Mouse (Mus musculus) layer of hippocampus, postnatal 10 days (tissue): ENCODE measurements around the gene Fgfr1op2. TPM values are rescaled to one million over a fixed set of nuclear protein-coding genes. Genes with fewer than 3 reads are reported as not detected.

ENCODE experiments used
- DNase-seq, 2 experiments: peaks; one replicate each; pipeline ENCODE4 v3.0.0; 2021; ENCODE audit warnings: low spot score in 2 of 2
- total RNA-seq, 2 experiments: library from RNA; stranded (reverse); gene quantifications; 2 replicates each; pipeline ENCODE4 v1.2.3; 2021

Gene Fgfr1op2
- total RNA-seq, 2 experiments from 2014 or later: 54.6 to 58.8 TPM

- DNase-seq: no peak
Observed at GRCm38 (mm10) chr6:146585134-146585533, 8.1 kb downstream of the Fgfr1op2 start.

DNA sequence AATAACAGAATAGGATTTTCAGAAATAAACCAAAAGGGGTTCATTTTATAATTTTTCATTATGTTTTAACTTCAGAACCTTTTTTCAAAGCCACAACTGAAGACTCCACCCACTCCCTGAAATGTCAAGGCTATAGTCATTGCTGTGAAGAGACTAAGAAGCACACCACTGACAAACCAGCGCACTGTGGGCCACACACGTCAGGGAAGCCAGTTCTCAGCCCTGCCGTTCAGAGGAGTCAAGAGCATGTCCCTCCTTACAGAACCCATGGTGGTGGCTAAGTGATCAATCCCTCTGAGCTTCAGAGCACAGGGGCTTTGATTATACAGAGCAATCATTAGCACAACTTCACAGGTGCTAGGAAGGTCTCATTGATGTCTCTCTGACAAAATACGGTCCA is 25.6 kb downstream of the Fgfr1op2 start:
- DNase-seq: no peak

- no peak for DNase-seq
Observed at GRCm38 (mm10) chr6:146603651-146604050, 26.6 kb downstream of the Fgfr1op2 start.

- no peak for DNase-seq
Observed at GRCm38 (mm10) chr6:146611385-146611784, 34.4 kb downstream of the Fgfr1op2 start.

DNA sequence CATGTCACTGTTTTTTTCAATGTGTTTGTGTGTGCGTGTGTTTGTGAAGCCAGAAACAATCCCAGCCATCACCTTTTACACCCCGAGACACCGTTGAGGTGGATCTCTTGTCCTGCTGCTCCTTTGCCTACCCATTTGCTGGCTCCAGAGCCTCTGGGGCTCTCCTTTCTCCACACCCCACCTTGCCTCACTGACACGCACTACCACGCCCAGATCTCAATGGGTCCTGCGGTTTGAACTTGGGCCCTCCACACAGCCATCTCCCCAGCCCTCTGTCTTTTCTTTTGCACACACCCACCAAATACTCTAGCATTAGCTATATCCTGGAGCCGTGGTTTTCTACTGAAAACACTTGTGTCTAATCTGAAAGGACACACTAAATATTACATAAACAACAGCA is 34.9 kb downstream of the Fgfr1op2 start:
- no peak for DNase-seq

DNA sequence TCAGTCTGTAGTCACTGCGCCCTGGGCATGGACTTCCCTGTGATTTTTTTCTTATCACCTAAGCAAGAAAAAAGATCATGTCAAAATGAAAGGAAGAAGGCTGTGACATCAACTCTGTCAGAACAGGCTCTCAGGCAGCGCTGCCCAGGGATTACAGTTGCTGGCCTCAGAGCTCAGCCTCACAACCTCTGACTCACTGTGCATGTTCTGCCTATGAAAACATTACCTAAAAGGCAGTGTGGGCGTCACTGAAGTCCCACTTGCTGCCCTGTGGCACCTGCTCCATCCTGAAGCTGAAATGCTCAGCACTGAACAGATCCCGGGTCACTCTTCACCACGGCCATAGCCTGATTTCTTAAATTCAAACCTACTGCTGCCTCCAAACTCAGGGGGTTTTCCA is 35.7 kb downstream of the Fgfr1op2 start:
- no peak for DNase-seq

DNA sequence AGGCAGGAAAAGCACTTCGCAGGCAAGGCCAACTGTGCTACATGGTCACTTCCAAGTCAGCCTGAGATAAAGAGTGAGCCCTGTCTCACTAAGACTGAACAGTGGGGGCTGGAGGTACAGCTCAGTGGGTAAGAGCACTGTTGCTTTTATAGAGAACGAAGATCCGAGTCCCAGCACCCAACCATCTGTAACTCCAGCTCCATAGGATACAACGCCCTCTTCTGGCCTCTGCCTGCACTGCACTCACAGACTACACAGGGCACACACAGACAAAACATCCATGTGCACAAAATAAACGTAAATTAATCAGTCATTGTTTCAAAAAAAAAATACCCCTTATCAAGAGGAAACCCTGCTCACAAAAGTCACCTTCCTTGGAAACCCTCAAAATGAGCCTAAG is 36.9 kb downstream of the Fgfr1op2 start:
- DNase-seq: no peak

GRCm38 (mm10) chr6:146614541-146614940 is 37.5 kb downstream of the Fgfr1op2 start:
- DNase-seq: no peak

DNA sequence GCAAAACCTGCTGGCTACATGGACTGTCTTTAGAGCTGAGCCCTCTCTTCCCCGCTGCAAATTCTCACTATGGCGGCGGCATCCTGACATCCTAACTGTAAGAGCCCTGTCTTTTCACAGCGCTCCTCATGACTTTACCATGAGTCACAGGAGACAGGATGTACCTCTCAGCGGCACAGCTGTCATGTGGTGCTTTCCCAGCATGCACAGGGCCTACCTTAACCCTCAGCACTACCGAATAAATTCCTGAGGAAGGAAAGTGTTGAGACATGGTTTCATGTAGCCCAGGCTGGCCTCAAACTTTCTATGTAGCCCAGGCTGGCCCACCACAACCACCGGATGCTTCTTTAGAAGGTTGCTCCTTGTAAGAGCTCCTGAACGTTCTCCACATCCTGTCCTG is 38.9 kb downstream of the Fgfr1op2 start:
- no peak for DNase-seq

DNA sequence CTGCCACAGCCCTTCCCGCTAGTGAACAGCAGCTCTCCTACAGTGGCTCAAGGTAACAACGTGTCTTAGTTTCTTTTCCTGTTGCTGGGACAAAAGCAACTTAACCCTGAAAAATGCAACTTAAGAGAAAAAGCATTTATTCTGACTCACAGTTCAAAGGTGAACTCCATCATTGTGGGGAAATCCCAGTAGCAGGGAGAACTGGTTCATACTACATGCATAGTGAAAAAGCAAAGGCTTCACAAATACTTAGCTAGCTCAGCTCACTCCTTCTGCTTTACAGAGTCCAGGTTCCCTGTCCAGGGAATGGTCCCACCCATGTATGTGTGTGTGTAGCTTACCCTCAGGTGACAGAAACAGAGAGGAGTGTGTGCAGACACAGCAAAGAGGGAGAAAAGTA is 39.7 kb downstream of the Fgfr1op2 start:
- DNase-seq: no peak

GRCm38 (mm10) chr6:146628123-146628522 is 51.1 kb downstream of the Fgfr1op2 start:
- no peak for DNase-seq

GRCm38 (mm10) chr6:146629781-146630756 is 53.1 kb downstream of the Fgfr1op2 start:
- DNase-seq: no peak

- DNase-seq: no peak
Observed at GRCm38 (mm10) chr6:146630961-146631360, 54.0 kb downstream of the Fgfr1op2 start.

GRCm38 (mm10) chr6:146631847-146632246 is 54.8 kb downstream of the Fgfr1op2 start:
- no peak for DNase-seq

DNA sequence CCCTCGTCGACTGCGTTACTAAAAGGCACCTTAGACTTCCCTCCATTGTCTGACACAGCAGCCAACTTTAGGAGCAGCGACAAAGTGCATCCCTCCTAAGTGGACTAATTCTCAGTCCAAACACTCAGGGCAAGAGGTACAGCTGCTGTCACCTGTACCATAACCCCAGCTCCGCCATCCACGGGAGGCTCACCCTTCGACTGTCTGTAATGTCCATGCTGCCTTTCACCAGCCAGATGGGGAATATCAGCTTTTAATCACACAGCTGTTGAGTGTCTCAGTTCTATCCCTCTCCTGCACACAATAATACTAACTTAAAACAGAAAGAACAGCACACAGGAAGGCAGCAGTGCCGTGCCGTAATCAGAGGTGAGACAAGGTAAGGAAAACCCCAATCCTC is 55.4 kb downstream of the Fgfr1op2 start:
- DNase-seq: no peak

DNA sequence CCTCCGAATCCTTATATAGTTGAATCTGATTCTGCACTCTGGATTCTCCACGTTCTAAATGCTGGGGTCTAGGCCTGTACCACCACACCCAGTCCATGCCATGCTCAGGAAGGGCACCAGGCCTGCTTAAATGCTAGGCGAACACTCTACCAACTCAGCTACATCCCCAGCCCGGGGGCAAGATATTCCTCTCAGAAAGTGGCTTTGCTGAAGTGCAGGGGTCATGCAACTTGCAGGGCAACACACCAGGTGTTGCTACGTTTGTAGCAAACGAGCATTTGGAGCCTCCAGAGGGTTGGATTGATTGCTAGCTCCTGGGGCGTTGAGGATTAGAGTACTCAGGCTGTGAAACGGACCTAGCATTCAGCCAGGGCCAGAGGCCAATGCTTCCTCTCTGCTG is 56.1 kb downstream of the Fgfr1op2 start:
- no peak for DNase-seq

- peak; percentile 34 to 55 for DNase-seq
Observed at GRCm38 (mm10) chr6:146633629-146634014, 56.6 kb downstream of the Fgfr1op2 start.

DNA sequence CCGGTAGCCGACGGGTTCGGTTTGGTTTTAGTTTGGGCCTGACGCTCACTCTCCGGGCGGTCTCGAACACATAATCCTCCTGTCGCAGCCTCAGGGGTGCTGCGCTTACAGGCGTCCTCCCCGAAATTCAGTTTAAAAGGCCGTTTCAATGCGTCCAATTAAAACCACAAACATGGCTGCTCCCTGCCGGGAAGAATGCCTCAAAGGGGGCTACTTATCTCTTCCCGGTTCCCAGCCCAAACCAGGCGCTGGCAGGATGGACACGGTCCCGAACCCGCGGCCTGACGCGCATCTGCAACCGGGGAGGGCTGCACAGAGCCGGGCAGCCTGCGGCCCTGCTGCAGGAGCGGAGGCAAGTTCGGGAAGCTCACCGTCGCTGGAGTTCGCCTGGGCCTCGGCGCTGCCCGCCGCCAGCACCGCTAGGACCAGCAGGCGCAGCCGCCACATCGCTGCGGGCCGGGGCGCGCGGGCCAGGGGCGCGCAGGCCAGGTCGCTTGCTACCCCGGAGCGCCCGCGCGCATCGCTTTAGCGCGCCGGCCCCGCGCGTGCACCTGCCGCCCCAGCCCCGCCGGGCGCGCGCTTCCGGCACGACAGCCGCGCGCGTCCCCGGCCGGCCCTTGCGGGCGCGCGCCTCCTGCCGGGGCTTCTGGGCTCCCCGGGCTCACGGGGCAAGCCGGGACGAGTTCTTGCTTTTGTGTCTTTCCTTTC is 57.2 kb downstream of the Fgfr1op2 start:
- peak; percentile 71 to 80 for DNase-seq

- DNase-seq: no peak
Observed at GRCm38 (mm10) chr6:146634759-146635606, 58.0 kb downstream of the Fgfr1op2 start.

DNA sequence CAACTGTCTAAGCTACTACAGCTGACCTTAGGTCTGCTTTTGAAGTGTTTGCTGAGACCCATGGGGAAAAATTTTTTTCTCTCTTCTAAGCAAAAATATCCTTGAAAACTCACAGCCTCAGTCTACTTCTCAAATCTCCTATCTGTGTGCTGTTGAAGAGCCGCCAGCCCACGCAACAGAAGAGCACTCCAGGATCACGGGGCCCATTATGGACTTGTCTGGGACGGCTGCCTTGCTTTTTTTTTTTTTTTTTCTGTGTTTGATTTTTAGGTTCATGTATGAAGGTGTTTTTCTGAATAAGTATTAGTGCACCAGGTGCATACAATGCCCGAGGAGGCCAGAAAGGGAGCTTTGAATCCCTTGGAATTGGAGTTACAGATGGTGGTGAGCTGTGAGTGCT is 59.5 kb downstream of the Fgfr1op2 start:
- no peak for DNase-seq
